Mouse (Mus musculus) midbrain, embryonic 12.5 days (tissue): Measurements from ENCODE around the gene Vmn1r207-ps. TPM values are rescaled to one million over a fixed set of nuclear protein-coding genes. Genes with fewer than 3 reads are reported as not detected.
"Not testable (repeated sequence)": the region's sequence is repeated elsewhere in the genome, so short reads cannot be mapped to it uniquely, and the experiment has no call there.

Source experiments
- ATAC-seq: fragments of 200-750 bp; cut with Nextera tagmentation; 2 replicates; pipeline ENCODE4 v1.8.0; 2017; ENCODE audit warnings: low read depth, moderate TSS enrichment, moderate library complexity; ENCODE audit not compliant: low FRiP score
- H3K27ac ChIP-seq: fragments of 300-500 bp; sonication (generic); replicated peaks from 2 replicates; pipeline ENCODE4 v1.5.1; 2016; ENCODE audit warnings: mild to moderate bottlenecking
- H3K27me3 ChIP-seq: fragments of 300-500 bp; sonication (generic); 2 replicates; pipeline ENCODE4 v1.6.1; 2016; ENCODE audit warnings: mild to moderate bottlenecking
- H3K36me3 ChIP-seq: fragments of 300-500 bp; sonication (generic); 2 replicates; pipeline ENCODE4 v1.6.1; 2016
- H3K4me1 ChIP-seq: fragments of 300-500 bp; sonication (generic); 2 replicates; pipeline ENCODE4 v1.6.1; 2016
- H3K4me2 ChIP-seq: fragments of 300-500 bp; sonication (generic); replicated peaks from 2 replicates; pipeline ENCODE4 v1.6.1; 2016; ENCODE audit warnings: mild to moderate bottlenecking, moderate library complexity
- H3K4me3 ChIP-seq: fragments of 300-500 bp; sonication (generic); 2 replicates; pipeline ENCODE4 v1.5.1; 2016; ENCODE audit warnings: mild to moderate bottlenecking
- H3K9ac ChIP-seq: fragments of 300-500 bp; sonication (generic); replicated peaks from 2 replicates; pipeline ENCODE4 v1.6.1; 2016; ENCODE audit warnings: mild to moderate bottlenecking, moderate library complexity
- H3K9me3 ChIP-seq: fragments of 300-500 bp; sonication (generic); 2 replicates; pipeline ENCODE4 v1.6.1; 2016; ENCODE audit warnings: mild to moderate bottlenecking
- WGBS: fragments of 180-500 bp; shearing (Covaris S2); methylation state at CpG from one replicate; pipeline ENCODE4 v1.1.7; 2016; 5-methylcytosine and 5-hydroxymethylcytosine counted together
- polyA plus RNA-seq: library from polyadenylated mRNA; unstranded; fragments of >200 nt; fragmentation: Nextera tagmentation; extraction: Ambion mirVana; gene quantifications from 2 replicates; pipeline ENCODE4 v1.2.1, GENCODE M21; 2016

Gene Vmn1r207-ps
- polyA plus RNA-seq: not detected in 2 replicates

GRCm38 (mm10) chr13:22729529-22729928, at the start of gene Vmn1r207-ps:
TSS of gene Vmn1r207-ps (minus strand) at chr13:22729629.
- H3K36me3 ChIP-seq, H3K4me2 ChIP-seq, H3K4me1 ChIP-seq, ATAC-seq, H3K27me3 ChIP-seq, H3K4me3 ChIP-seq, H3K9ac ChIP-seq, H3K27ac ChIP-seq, H3K9me3 ChIP-seq: not testable (repeated sequence)

DNA sequence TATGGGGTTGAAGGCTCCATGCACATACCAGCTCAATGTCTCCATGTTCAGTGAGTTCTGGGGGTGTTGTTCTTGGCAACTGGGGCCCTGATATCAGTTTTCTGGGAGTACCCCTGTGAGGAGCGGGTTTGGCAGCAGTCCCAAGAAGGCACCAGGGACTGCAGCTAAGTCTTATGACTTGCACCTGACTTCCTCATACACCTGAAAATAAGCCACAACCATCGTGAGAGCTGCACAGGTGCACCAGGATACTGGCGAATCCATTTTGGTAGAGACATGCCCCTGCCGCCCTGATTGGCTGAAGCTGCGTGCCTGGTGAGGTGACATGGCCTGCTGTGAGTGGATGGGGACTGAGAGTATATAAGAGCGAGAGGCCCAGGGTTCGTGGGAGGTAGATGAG, 47.9 kb upstream of the Vmn1r207-ps start, which contains the start of gene Vmn1r208:
Gene Vmn1r208 (minus strand): TSS at position 101 of the 400 bp plus-strand sequence.
- H3K9me3 ChIP-seq, H3K27me3 ChIP-seq, H3K4me3 ChIP-seq, H3K4me1 ChIP-seq, H3K4me2 ChIP-seq, H3K36me3 ChIP-seq, H3K9ac ChIP-seq, ATAC-seq, H3K27ac ChIP-seq: not testable (repeated sequence)
- WGBS: no CpG with 5 or more reads among the region's 7 CpGs

- not testable (repeated sequence) for H3K27ac ChIP-seq, H3K4me1 ChIP-seq, ATAC-seq, H3K9me3 ChIP-seq, H3K9ac ChIP-seq, H3K27me3 ChIP-seq, H3K36me3 ChIP-seq, H3K4me3 ChIP-seq, H3K4me2 ChIP-seq
- 84% methylated on average over 2 of the region's 2 CpGs for WGBS
Observed at GRCm38 (mm10) chr13:22771592-22771991, 42.2 kb upstream of the Vmn1r207-ps start.

DNA sequence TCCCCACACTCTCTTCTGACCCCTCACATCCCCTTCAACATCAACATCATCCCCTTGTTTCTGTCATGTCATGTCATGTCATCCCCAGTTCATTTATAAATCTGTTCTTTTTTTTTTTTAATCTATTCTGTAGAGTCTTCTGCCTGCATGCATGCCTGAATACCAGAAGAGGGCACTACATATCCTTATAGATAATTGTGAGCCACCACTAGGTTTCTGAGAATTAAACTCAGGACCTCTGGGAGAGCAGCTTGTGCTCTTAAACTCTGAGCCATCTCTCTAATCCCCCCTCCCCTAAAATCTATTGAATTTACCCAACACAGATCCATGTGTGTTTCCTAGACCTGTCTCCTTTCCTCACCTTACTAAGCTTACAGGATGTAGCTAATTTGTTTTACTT, 18.1 kb upstream of the Vmn1r207-ps start:
- no peak for ATAC-seq
- Histone ChIP-seq H3K9ac (no peak overlapping the region), H3K9me3 (no peaks in the 10 kb centered on the region), H3K4me3 (no peak overlapping the region), H3K27ac (no peak overlapping the region), H3K4me2 (no peak overlapping the region), H3K27me3 (no peaks in the 10 kb centered on the region), H3K36me3 (no peaks in the 10 kb centered on the region), H3K4me1 (no peaks in the 10 kb centered on the region)

DNA sequence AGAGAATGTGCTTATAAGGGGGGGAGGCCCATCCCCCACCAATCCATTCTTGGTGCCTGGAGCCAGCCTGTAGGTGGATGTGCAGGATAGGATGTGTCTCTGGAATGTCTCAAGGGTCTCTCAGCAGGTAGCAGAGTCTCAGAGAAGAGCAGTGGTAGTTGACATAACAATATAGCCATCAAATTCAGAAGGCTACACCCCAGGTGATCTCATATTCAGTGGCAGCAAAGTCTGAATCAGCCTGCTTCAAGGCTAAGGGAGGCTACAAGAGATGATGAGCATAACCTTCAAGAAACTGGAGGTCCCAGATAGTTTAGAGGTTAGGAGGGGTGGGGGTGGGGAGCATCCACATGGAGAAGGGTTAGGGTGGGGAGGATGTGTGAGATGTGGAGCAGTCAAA, 22.5 kb downstream of the Vmn1r207-ps start:
- H3K36me3 ChIP-seq, H3K27ac ChIP-seq, H3K4me1 ChIP-seq, H3K4me2 ChIP-seq, ATAC-seq, H3K27me3 ChIP-seq, H3K9ac ChIP-seq, H3K4me3 ChIP-seq, H3K9me3 ChIP-seq: not testable (repeated sequence)

DNA sequence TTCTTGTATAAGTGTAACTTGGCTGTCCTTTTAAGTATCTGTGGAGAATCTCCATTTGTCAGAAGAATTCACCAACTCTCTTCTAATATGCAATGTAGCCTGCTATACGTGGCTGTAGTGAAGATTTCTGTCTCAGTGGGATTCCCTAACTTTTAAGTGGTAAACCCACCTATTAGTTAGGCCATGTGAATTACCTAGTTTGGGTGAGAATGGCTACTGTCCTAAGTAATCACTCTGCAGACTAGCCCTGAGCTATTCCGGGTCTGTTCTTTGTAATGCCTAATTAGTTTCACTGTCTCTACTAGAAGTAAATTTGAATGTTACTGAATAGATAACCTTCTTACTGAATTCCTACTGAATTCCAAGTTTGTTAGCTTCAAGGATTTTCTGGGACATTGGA, 26.5 kb downstream of the Vmn1r207-ps start:
- not testable (repeated sequence) for H3K9me3 ChIP-seq, H3K36me3 ChIP-seq, ATAC-seq, H3K4me3 ChIP-seq, H3K9ac ChIP-seq, H3K27ac ChIP-seq, H3K27me3 ChIP-seq, H3K4me1 ChIP-seq, H3K4me2 ChIP-seq
- WGBS: 37% methylated on average over 2 of the region's 2 CpGs

Other genes starting within 250 kb of the Vmn1r207-ps start
- not detected in 2 replicates for gene Vmn1r202, start 224.2 kb downstream of the Vmn1r207-ps start, polyA plus RNA-seq
- gene Vmn1r203, start 211.5 kb downstream of the Vmn1r207-ps start, polyA plus RNA-seq: not detected in 2 replicates
- gene Vmn1r204, start 176.4 kb downstream of the Vmn1r207-ps start, polyA plus RNA-seq: not detected in 2 replicates
- gene Vmn1r205, start 136.6 kb downstream of the Vmn1r207-ps start, polyA plus RNA-seq: not detected in 2 replicates
- gene Vmn1r206, start 105.4 kb downstream of the Vmn1r207-ps start, polyA plus RNA-seq: not detected in 2 replicates
- gene Vmn1r208, start 47.8 kb upstream of the Vmn1r207-ps start, polyA plus RNA-seq: not detected in 2 replicates
- gene Vmn1r209, start 80.1 kb upstream of the Vmn1r207-ps start, polyA plus RNA-seq: not detected in 2 replicates
- gene Vmn1r210, start 101.7 kb upstream of the Vmn1r207-ps start, polyA plus RNA-seq: not detected in 2 replicates
- gene Vmn1r211, start 127.9 kb upstream of the Vmn1r207-ps start, polyA plus RNA-seq: not detected in 2 replicates
- not detected in 2 replicates for gene Vmn1r212, start 154.6 kb upstream of the Vmn1r207-ps start, polyA plus RNA-seq